Mouse (Mus musculus): ENCODE results near the gene Zfp607b. TPM values are rescaled to one million over a fixed set of nuclear protein-coding genes. Genes with fewer than 3 reads are reported as not detected.

Zfp607b gene
- total RNA-seq (2021), result 10 to 100 TPM in 1 of 2 experiments, 1 to 10 TPM in 1; 10.0 TPM
- long read RNA-seq, experiment 1, full-length matches to known transcripts, result 5 of 9 reads
- long read RNA-seq, experiment 1, partial matches to known transcripts, result 0 of 9 reads
- long read RNA-seq, experiment 1, other reads (novel, unspliced or antisense), result 4 of 9 reads
- long read RNA-seq, experiment 2, full-length matches to known transcripts, result 4 of 13 reads
- long read RNA-seq, experiment 2, partial matches to known transcripts, result 2 of 13 reads
- long read RNA-seq, experiment 2, other reads (novel, unspliced or antisense), result 7 of 13 reads

DNA sequence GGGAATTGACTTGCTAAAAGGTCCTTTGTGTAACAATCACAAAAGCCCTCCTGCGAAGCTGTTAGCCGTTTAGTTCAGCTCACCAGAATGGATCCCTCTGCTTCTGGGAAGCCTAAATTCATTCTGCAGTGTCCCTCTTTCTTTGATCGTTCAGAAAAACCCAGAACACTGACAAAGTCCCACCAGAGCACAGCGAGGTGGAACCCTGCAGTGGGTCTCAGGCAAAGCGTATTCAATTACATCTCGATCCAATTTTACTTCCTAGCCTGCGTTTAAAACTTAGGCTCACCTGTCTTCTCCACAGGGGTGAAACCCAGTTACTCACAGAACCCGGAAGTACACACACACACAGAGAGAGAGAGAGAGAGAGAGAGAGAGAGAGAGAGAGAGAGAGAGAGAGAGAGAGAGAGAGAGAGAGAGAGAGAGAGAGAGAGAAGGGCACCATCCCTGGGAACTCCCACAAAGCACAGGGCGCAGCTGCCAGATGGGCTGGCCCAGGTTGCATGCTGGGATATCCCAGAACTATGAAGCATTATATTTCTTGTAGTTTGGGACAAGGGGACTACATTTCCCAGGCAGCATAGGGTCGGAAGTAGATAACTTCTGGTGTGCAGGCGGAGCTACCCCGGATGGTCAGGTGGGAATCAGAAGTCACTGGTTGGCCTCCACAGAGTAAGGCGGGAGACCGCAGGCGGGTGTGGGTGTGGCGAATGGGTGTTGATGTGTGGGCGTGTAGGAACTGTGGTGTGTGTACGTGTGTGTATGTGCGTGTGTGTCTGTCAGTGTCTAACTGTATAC lies at the start of gene Zfp607b:
Zfp607b (plus strand) TSS at position 526 of the 798 bp plus-strand sequence.
- DNase-seq (ENCODE audit: low spot score in 2 of 2), result peak; percentile 92 to 97
- H3K4me3 ChIP-seq, result peak within 1 kb of the TSS; percentile 63
- no peak for TF ChIP-seq CTCF (conservative IDR thresholded peaks at IDR 0.05)
- H3K27ac ChIP-seq, result peak within 1 kb of the TSS; percentile 87

- TF ChIP-seq CTCF (conservative IDR thresholded peaks at IDR 0.05), result peak; percentile 38
These were observed 44.7 kb upstream of the Zfp607b start for GRCm38 (mm10) chr7:27644471-27644870.

GRCm38 (mm10) chr7:27646516-27646915 lies 42.6 kb upstream of the Zfp607b start:
- no peak overlapping the region for H3K4me3 ChIP-seq
- no peak for DNase-seq (ENCODE audit: low spot score in 2 of 2)
- no peak overlapping the region for H3K27ac ChIP-seq
- TF ChIP-seq CTCF (conservative IDR thresholded peaks at IDR 0.05), result no peak

More at GRCm38 (mm10) chr7:27644471-27644870, 44.7 kb upstream of the Zfp607b start:
- Histone ChIP-seq H3K27ac (no peak overlapping the region), H3K4me3 (no peak overlapping the region)
- DNase-seq (ENCODE audit: low spot score in 2 of 2), result no peak

- Histone ChIP-seq H3K4me3 (no peak overlapping the region), H3K27ac (no peak overlapping the region)
- no peak for DNase-seq (ENCODE audit: low spot score in 2 of 2)
- TF ChIP-seq CTCF (conservative IDR thresholded peaks at IDR 0.05), result no peak
These were observed 41.7 kb upstream of the Zfp607b start for GRCm38 (mm10) chr7:27647281-27648002.

DNA sequence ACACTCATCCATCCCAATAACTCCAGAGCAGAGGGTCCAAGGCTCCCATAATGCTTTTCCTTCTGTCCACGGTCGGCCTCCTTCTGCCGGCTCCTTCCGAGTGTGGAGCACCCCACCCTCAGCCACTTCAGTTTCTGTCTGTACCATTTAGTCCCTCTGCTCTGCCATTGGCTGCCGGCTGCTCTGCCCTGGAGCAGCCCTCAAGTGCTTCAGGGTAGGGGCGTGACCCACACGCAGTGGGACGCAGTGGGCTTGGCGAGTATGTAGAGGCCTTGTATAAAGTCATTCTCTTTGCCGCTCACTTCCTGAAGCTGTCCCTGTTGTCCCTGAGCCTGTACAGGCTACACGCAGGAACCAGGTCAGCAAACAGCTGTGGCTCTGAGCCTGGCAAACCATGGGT lies 39.4 kb upstream of the Zfp607b start:
- no peak overlapping the region for H3K4me3 ChIP-seq
- TF ChIP-seq CTCF (conservative IDR thresholded peaks at IDR 0.05), result no peak
- DNase-seq (ENCODE audit: low spot score in 2 of 2), result no peak
- H3K27ac ChIP-seq, result no peak overlapping the region

DNA sequence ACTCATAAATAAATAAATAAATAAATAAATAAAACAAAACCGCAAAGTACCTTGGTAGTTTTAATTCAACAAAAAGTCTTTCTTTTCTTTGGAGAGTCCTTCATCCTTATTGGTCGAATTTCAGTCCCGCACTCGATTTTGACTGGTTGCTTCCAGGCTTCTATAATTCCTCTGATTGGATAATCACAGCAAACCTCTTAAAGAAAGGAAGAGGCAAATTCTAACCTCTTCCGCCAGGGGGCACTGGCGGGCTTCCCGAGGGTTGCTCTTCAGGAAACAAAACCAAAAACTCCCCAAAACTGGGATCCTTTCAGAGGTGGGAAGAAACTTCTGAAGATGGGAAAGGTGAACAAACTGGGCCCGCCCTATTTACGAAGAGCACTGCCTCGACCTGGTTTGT lies 38.2 kb upstream of the Zfp607b start:
- Histone ChIP-seq H3K27ac (no peak overlapping the region), H3K4me3 (no peak overlapping the region)
- TF ChIP-seq CTCF (conservative IDR thresholded peaks at IDR 0.05), result peak; percentile 92
- peak; percentile 76 to 78 for DNase-seq (ENCODE audit: low spot score in 2 of 2)

DNA sequence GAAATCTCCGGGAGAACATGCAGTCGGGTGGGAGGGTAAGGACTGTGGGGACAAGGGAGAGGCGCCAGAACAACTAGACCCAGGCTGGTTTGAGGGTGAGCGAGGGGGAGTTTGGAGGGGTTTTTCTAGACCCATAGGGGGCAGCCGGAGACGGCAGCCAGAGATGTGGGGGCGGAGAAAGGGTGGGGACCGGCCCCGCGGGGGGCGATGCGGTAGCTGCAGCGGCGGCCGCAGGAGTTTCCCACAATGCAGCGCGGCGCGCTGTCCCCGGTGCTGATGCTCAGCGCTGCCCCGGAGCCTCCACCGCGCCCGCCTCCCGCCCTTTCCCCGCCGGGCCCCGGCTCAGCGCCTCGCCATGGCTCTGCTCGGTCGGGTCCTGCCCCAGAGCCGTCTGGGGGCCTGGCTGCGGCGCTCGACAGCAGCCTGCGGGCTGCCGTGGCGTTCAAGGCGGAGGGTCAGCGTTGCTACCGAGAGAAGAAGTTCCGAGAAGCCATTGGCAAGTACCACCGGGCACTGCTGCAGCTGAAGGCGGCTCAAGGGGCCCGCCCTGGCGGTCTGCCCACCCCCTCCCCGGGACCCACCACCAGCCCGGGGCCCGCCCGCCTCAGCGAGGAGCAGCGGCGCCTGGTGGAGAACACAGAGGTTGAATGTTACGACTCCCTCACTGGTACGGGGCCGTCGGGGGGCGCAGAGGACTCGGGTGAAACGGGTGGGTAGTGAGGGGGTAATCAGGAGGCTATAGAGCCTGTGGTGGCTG lies 35.3 kb upstream of the Zfp607b start, which contains the start of gene Ttc9b:
Ttc9b (plus strand) TSS at position 235 of the 757 bp plus-strand sequence.
- no peak; the same call in none of the 2 replicates for TF ChIP-seq CTCF (conservative IDR thresholded peaks at IDR 0.05)
- peak within 1 kb of the TSS; percentile 96 for H3K27ac ChIP-seq
- peak; percentile 65 to 69 for DNase-seq (ENCODE audit: low spot score in 2 of 2)
- H3K4me3 ChIP-seq, result peak within 1 kb of the TSS; percentile 69

- peak overlapping the region; percentile 69 for H3K4me3 ChIP-seq
- H3K27ac ChIP-seq, result peak overlapping the region; percentile 96; the same call in 1 of the 2 replicates
- peak in 1 of 2 experiments; percentile 64 for DNase-seq (ENCODE audit: low spot score in 2 of 2)
- TF ChIP-seq CTCF (conservative IDR thresholded peaks at IDR 0.05), result peak; percentile 70
These were observed 34.4 kb upstream of the Zfp607b start for GRCm38 (mm10) chr7:27654607-27655276.

GRCm38 (mm10) chr7:27655545-27655944 lies 33.6 kb upstream of the Zfp607b start:
- no peak for TF ChIP-seq CTCF (conservative IDR thresholded peaks at IDR 0.05)
- Histone ChIP-seq H3K4me3 (peak overlapping the region; percentile 23; the same call in 1 of the 2 replicates), H3K27ac (peak overlapping the region; percentile 96)
- no peak for DNase-seq (ENCODE audit: low spot score in 2 of 2)

DNA sequence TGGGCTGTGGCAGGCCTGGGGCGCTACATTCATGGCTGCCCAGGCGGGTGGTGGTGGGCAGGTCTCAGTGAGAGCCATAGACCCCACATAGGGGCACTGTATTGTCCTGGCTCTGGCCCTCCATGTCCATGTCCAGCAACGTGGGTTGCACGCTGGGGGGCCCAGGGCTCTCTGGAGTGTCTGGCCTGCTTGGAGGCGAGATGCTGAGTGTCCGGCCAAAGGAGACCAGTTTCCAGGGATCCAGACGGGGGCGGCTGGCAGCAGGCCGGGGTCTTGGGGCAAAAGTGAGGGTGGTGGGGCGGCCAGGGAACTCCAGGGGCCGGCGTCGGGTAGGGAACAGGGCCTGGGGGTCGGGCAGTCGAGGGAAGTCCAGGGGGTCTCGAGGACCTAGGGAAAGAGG lies 32.5 kb upstream of the Zfp607b start:
- TF ChIP-seq CTCF (conservative IDR thresholded peaks at IDR 0.05), result no peak
- no peak for DNase-seq (ENCODE audit: low spot score in 2 of 2)
- H3K4me3 ChIP-seq, result no peak overlapping the region
- H3K27ac ChIP-seq, result no peak overlapping the region

GRCm38 (mm10) chr7:27657824-27658395 lies 31.2 kb upstream of the Zfp607b start:
- no peak overlapping the region for H3K4me3 ChIP-seq
- DNase-seq (ENCODE audit: low spot score in 2 of 2), result no peak
- no peak overlapping the region; the same call in 1 of the 2 replicates for H3K27ac ChIP-seq
- TF ChIP-seq CTCF (conservative IDR thresholded peaks at IDR 0.05), result no peak

All from layer of hippocampus, adult 2 months (tissue).